16 mouse cellular contexts compared by ENCODE assay signal in genomic region chr8:61573179-61573937, GRCm38 (mm10).
DNase-seq lines count a peak whose midpoint lies in the region; ATAC-seq and TF ChIP-seq lines count a peak whose summit lies in the region.
"Had no signal": no experiment of that assay in that cellular context is flagged by ENCODE, and none has a peak within 500 bp of the region (broad histone marks: within the 10 kb centered on the region; RNA-seq: fewer than 3 reads in every experiment).

No protein-coding gene starts in this region.

- H3K27ac ChIP-seq in hindbrain, embryonic 10.5 days, result peak overlapping the region; percentile 31
- no peak overlapping the region for H3K27ac ChIP-seq in hindbrain, postnatal 0 days
- H3K27ac ChIP-seq in embryonic facial prominence, embryonic 13.5 days, result peak overlapping the region; percentile 51
- H3K27ac ChIP-seq: forebrain, embryonic 15.5 days; midbrain, embryonic 12.5 days had no signal

- no peak for TF ChIP-seq CTCF in hindbrain, postnatal 0 days (IDR thresholded peaks at IDR 0.05; ENCODE audit: low read depth)

- H3K4me2 ChIP-seq in hindbrain, postnatal 0 days (ENCODE audit: low read depth, low read length), result no peak overlapping the region
- no peak overlapping the region for H3K4me2 ChIP-seq in embryonic facial prominence, embryonic 13.5 days
- H3K4me2 ChIP-seq: forebrain, embryonic 15.5 days; midbrain, embryonic 12.5 days had no signal

- H3K9me3 ChIP-seq in hindbrain, embryonic 10.5 days, result no peaks in the 10 kb centered on the region
- no peaks in the 10 kb centered on the region for H3K9me3 ChIP-seq in hindbrain, postnatal 0 days (ENCODE audit: low read length)
- no peaks in the 10 kb centered on the region for H3K9me3 ChIP-seq in megakaryocyte, embryonic 14.5 days
- H3K9me3 ChIP-seq in embryonic facial prominence, embryonic 13.5 days, result no peaks in the 10 kb centered on the region
- H3K9me3 ChIP-seq: forebrain, embryonic 15.5 days; midbrain, embryonic 12.5 days had no signal

- no peak overlapping the region for H3K4me3 ChIP-seq in hindbrain, embryonic 10.5 days
- H3K4me3 ChIP-seq in hindbrain, postnatal 0 days (ENCODE audit: low read length), result no peak overlapping the region
- H3K4me3 ChIP-seq in megakaryocyte, embryonic 14.5 days (replicated peaks), result peak overlapping the region; percentile 54
- H3K4me3 ChIP-seq in embryonic facial prominence, embryonic 13.5 days, result no peak overlapping the region
- H3K4me3 ChIP-seq: forebrain, embryonic 15.5 days; midbrain, embryonic 12.5 days; myocyte had no signal

- H3K27me3 ChIP-seq in hindbrain, embryonic 10.5 days (ENCODE audit: insufficient read depth, poor library complexity, severe bottlenecking), result no peaks in the 10 kb centered on the region
- no peaks in the 10 kb centered on the region for H3K27me3 ChIP-seq in hindbrain, postnatal 0 days (ENCODE audit: insufficient read depth, low read length)
- H3K27me3 ChIP-seq in megakaryocyte, embryonic 14.5 days (replicated peaks), result peaks cover 9% of the 10 kb centered on the region
- no peaks in the 10 kb centered on the region for H3K27me3 ChIP-seq in embryonic facial prominence, embryonic 13.5 days
- H3K27me3 ChIP-seq: CH12.LX; forebrain, embryonic 15.5 days; midbrain, embryonic 12.5 days had no signal

- no peak for DNase-seq in hindbrain, embryonic 10.5 days (ENCODE audit: low spot score)
- no peak for DNase-seq in hindbrain, postnatal 0 days (ENCODE audit: low spot score)
- DNase-seq in ovary, postnatal 10 days (ENCODE audit: low spot score), result no peak
- no peak for DNase-seq in cerebellum, adult 11 months
- DNase-seq: adrenal gland, adult 8-10 months; cerebellum, postnatal 25 days; kidney, adult 11 months; kidney, postnatal 36 days; right cerebral cortex, postnatal 25 days had no signal

- ATAC-seq in hindbrain, postnatal 0 days, result no peak
- no peak for ATAC-seq in megakaryocyte, adult 5-6 weeks (ENCODE audit: poor library complexity, severe bottlenecking)
- ATAC-seq in embryonic facial prominence, embryonic 13.5 days (ENCODE audit: insufficient number of reproducible peaks, insufficient read depth, low FRiP score, low TSS enrichment, low read depth), result no peak
- ATAC-seq: forebrain, embryonic 15.5 days had no signal

- WGBS in hindbrain, embryonic 10.5 days, result 74% methylated on average over 8 of the region's 8 CpGs
- WGBS in hindbrain, postnatal 0 days, result 74% methylated on average over 8 of the region's 8 CpGs
- WGBS in embryonic facial prominence, embryonic 13.5 days, result 60% methylated on average over 8 of the region's 8 CpGs

- H3K36me3 ChIP-seq in hindbrain, embryonic 10.5 days, result 0 out of 2 replicates have a peak, but pooled peaks cover 10% of the 10 kb centered on the region
- no peaks in the 10 kb centered on the region for H3K36me3 ChIP-seq in hindbrain, postnatal 0 days (ENCODE audit: insufficient read depth, low read length)
- H3K36me3 ChIP-seq in megakaryocyte, embryonic 14.5 days (replicated peaks; ENCODE audit: low read length), result no peaks in the 10 kb centered on the region
- H3K36me3 ChIP-seq in embryonic facial prominence, embryonic 13.5 days, result peaks cover 8% of the 10 kb centered on the region; the same call in 1 of the 2 replicates
- H3K36me3 ChIP-seq: forebrain, embryonic 15.5 days; midbrain, embryonic 12.5 days had no signal

- no peak overlapping the region for H3K9ac ChIP-seq in hindbrain, postnatal 0 days (replicated peaks; ENCODE audit: low read length)
- H3K9ac ChIP-seq in embryonic facial prominence, embryonic 13.5 days, result no peak overlapping the region
- H3K9ac ChIP-seq: forebrain, embryonic 15.5 days; midbrain, embryonic 12.5 days had no signal

- H3K4me1 ChIP-seq in hindbrain, embryonic 10.5 days (replicated peaks), result peaks cover 18% of the 10 kb centered on the region; the same call in 1 of the 2 replicates
- H3K4me1 ChIP-seq in hindbrain, postnatal 0 days (ENCODE audit: insufficient read depth, low read length), result 0 out of 2 replicates have a peak, but pooled peaks cover 2% of the 10 kb centered on the region
- H3K4me1 ChIP-seq in megakaryocyte, embryonic 14.5 days, result peaks cover 22% of the 10 kb centered on the region
- peaks cover 44% of the 10 kb centered on the region for H3K4me1 ChIP-seq in embryonic facial prominence, embryonic 13.5 days
- H3K4me1 ChIP-seq: forebrain, embryonic 15.5 days; midbrain, embryonic 12.5 days had no signal
